Mouse (Mus musculus) liver, adult (tissue): ENCODE results near the gene Elmo2.

Experiments
- GATA4 ChIP-seq: IDR thresholded peaks from 2 replicates; pipeline ENCODE4 v1.6.1; 2014; ENCODE audit warnings: mild to moderate bottlenecking, low read length; ENCODE audit not compliant: insufficient replicate concordance

Elmo2 gene

GRCm38 (mm10) chr2:165316204-165316603 lies 10.1 kb downstream of the Elmo2 start:
- TF ChIP-seq GATA4 = no peak

GRCm38 (mm10) chr2:165314197-165314596 lies 12.1 kb downstream of the Elmo2 start:
- no peak for TF ChIP-seq GATA4

GRCm38 (mm10) chr2:165312381-165312780 lies 13.9 kb downstream of the Elmo2 start:
- no peak for TF ChIP-seq GATA4

GRCm38 (mm10) chr2:165311577-165311976 lies 14.7 kb downstream of the Elmo2 start:
- TF ChIP-seq GATA4 = no peak

GRCm38 (mm10) chr2:165310818-165311425 lies 15.4 kb downstream of the Elmo2 start:
- TF ChIP-seq GATA4 = no peak

- no peak for TF ChIP-seq GATA4
Measured at GRCm38 (mm10) chr2:165307801-165308200, 18.5 kb downstream of the Elmo2 start.

GRCm38 (mm10) chr2:165305438-165305837 lies 20.8 kb downstream of the Elmo2 start:
- TF ChIP-seq GATA4 = no peak

- no peak for TF ChIP-seq GATA4
Measured at GRCm38 (mm10) chr2:165304819-165305218, 21.5 kb downstream of the Elmo2 start.

GRCm38 (mm10) chr2:165303354-165304012 lies 22.8 kb downstream of the Elmo2 start:
- no peak for TF ChIP-seq GATA4

GRCm38 (mm10) chr2:165301409-165301808 lies 24.9 kb downstream of the Elmo2 start:
- TF ChIP-seq GATA4 = no peak

GRCm38 (mm10) chr2:165300885-165301284 lies 25.4 kb downstream of the Elmo2 start:
- no peak for TF ChIP-seq GATA4

- TF ChIP-seq GATA4 = no peak
Measured at GRCm38 (mm10) chr2:165300424-165300823, 25.9 kb downstream of the Elmo2 start.

- TF ChIP-seq GATA4 = no peak
Measured at GRCm38 (mm10) chr2:165297429-165297828, 28.9 kb downstream of the Elmo2 start.

GRCm38 (mm10) chr2:165296571-165296970 lies 29.7 kb downstream of the Elmo2 start:
- no peak for TF ChIP-seq GATA4

- TF ChIP-seq GATA4 = no peak
Measured at GRCm38 (mm10) chr2:165288315-165289031, 37.8 kb downstream of the Elmo2 start.
